Mouse (Mus musculus): ENCODE results near the gene Zmiz1.

DNA sequence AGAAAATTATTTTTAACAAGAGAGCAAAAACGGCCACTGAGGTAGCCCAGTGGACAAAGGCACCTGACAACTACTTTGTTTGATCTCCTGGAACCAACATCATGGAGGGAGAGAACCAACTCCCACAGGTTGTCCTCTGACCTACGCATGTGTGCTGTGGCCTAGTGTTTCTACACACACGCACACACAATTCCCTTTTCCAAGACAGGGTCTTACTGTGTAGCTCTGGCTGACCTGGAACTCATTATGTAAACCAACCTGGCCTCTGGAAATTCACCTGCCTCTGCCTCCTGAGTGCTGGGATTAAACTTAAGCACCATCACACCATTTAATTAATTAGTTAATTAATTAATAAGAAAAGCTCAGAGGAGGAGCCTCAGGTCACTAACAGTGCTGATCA is 181.0 kb downstream of the Zmiz1 start:
- TF ChIP-seq CTCF (IDR thresholded peaks at IDR 0.05; ENCODE audit: low read depth, low read length) = no peak
- TF ChIP-seq GATA1 (IDR thresholded peaks at IDR 0.05; ENCODE audit: borderline replicate concordance, low read length) = no peak
- no peak for TF ChIP-seq TAL1 (conservative IDR thresholded peaks at IDR 0.05; ENCODE audit: low read depth, low read length)
- no peak for TF ChIP-seq GATA2 (IDR thresholded peaks at IDR 0.05; ENCODE audit: borderline replicate concordance, low read depth, low read length)

Data from G1E (cell line).